Mouse (Mus musculus) megakaryocyte progenitor cell, adult 5-6 weeks (primary cell): ENCODE measurements at regions not wholly inside any gene's neighbourhood (a gene's known extent, or its start where the extent isn't known, plus 50 kb on each side); places are given as distances from the start of the nearest gene placed in this dataset.
A peak's percentile ranks its signal among the peaks of the same experiment; 100 is the strongest.

Experiments used
- ATAC-seq: replicated peaks from 2 replicates; pipeline ENCODE4 v1.8.0; 2016; ENCODE audit warnings: mild to moderate bottlenecking, moderate TSS enrichment, inconsistent platforms; ENCODE audit not compliant: poor library complexity

- no peak for ATAC-seq
These were observed 73.8 kb upstream of the Lcorl start for GRCm38 (mm10) chr5:45931252-45931651.

GRCm38 (mm10) chr5:45925879-45926410, 68.5 kb upstream of the Lcorl start:
- ATAC-seq = peak; percentile 56

GRCm38 (mm10) chr5:45923907-45924594, 66.6 kb upstream of the Lcorl start:
- peak; percentile 88 for ATAC-seq
